Mouse (Mus musculus) frontal cortex, adult 2 months (tissue): ENCODE measurements around the gene Mypn. TPM values are rescaled to one million over a fixed set of nuclear protein-coding genes. Genes with fewer than 3 reads are reported as not detected.

Source experiments
- DNase-seq, 2 experiments: peaks; one replicate each; pipeline ENCODE4 v3.0.0; 2022; ENCODE audit warnings: low spot score in 1 of 2; ENCODE audit errors: extremely low spot score in 1 of 2
- polyA plus RNA-seq: library from polyadenylated mRNA; depleted of rRNA; stranded (reverse); fragments of >200 nt; gene quantifications from 2 replicates; pipeline ENCODE4 v1.2.3, GENCODE M21; 2012; rRNA removed

Mypn gene
- polyA plus RNA-seq, 1 experiment: 1.9 TPM

- no peak for DNase-seq
Observed at GRCm38 (mm10) chr10:63115881-63116280, 87.9 kb downstream of the Mypn start.

- DNase-seq: no peak
Observed at GRCm38 (mm10) chr10:63113716-63114360, 89.9 kb downstream of the Mypn start.

GRCm38 (mm10) chr10:63113027-63113604, 90.6 kb downstream of the Mypn start:
- DNase-seq: peak in 1 of 2 experiments; percentile 41

- DNase-seq: no peak
Observed at GRCm38 (mm10) chr10:63100657-63101056, 103.1 kb downstream of the Mypn start.

- peak in 1 of 2 experiments; percentile 77 for DNase-seq
Observed at GRCm38 (mm10) chr10:63099941-63100562, 103.7 kb downstream of the Mypn start.

GRCm38 (mm10) chr10:63099521-63099920, 104.2 kb downstream of the Mypn start, which contains the start of gene Atoh7:
Gene Atoh7 (plus strand): TSS chr10:63099651.
- DNase-seq: peak; percentile 37 to 62

- DNase-seq: no peak
Observed at GRCm38 (mm10) chr10:63098191-63098590, 105.6 kb downstream of the Mypn start.

GRCm38 (mm10) chr10:63096757-63097156, 107.0 kb downstream of the Mypn start:
- no peak for DNase-seq

GRCm38 (mm10) chr10:63092616-63093550, 110.9 kb downstream of the Mypn start:
- no peak for DNase-seq

GRCm38 (mm10) chr10:63091915-63092314, 111.8 kb downstream of the Mypn start:
- no peak for DNase-seq

GRCm38 (mm10) chr10:63089758-63090571, 113.8 kb downstream of the Mypn start:
- DNase-seq: peak in 1 of 2 experiments; percentile 31

GRCm38 (mm10) chr10:63089103-63089757, 114.5 kb downstream of the Mypn start:
- DNase-seq: no peak

GRCm38 (mm10) chr10:63086304-63086703, 117.4 kb downstream of the Mypn start:
- no peak for DNase-seq

- peak; percentile 28 to 88 for DNase-seq
Observed at GRCm38 (mm10) chr10:63065988-63066387, 137.8 kb downstream of the Mypn start.

Other genes with a start within 250 kb of the Mypn start
- 71.8 and 77.4 TPM in 2 replicates for gene Rufy2, start 223.7 kb downstream of the Mypn start, polyA plus RNA-seq
- 101 and 114 TPM in 2 replicates for gene Hnrnph3, start 179.7 kb downstream of the Mypn start, polyA plus RNA-seq
- gene Pbld2, start 179.6 kb downstream of the Mypn start, polyA plus RNA-seq: 3.0 and 3.5 TPM in 2 replicates
- 0.27 and 0.96 TPM in 2 replicates for gene Pbld1, start 143.8 kb downstream of the Mypn start, polyA plus RNA-seq
- gene Atoh7, start 104.3 kb downstream of the Mypn start, polyA plus RNA-seq: 2.2 and 2.4 TPM in 2 replicates
- 31.8 and 33.7 TPM in 2 replicates for gene Herc4, start 39.9 kb upstream of the Mypn start, polyA plus RNA-seq
- 11.8 and 12.9 TPM in 2 replicates for gene Sirt1, start 177.8 kb upstream of the Mypn start, polyA plus RNA-seq
- gene Dnajc12, start 178.5 kb upstream of the Mypn start, polyA plus RNA-seq: 19.1 and 23.4 TPM in 2 replicates
- not detected in 2 replicates for gene Gm7075, start 217.8 kb upstream of the Mypn start, polyA plus RNA-seq
- gene Ctnna3, start 226.1 kb upstream of the Mypn start, polyA plus RNA-seq: 0.46 and 0.70 TPM in 2 replicates